In the genomic region with DNA sequence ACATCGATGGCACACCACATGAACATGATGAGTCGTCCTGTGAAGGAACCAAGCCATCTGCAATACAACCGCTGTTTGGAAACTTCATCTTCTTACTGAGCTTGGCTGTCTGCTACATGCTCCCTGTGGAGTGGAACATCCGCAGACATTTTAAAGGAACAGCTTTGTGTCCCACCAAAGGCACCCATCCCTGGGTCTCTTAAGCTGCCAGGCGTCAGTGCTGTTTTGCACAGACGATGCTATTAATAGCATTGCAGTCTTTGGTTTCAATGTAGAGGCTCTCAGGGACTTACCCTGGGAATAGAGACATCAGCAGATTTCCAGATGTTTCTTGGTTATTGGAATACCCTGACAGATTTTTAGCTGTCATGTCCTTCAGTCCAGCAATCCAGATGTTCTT, we compare ENCODE assay signal across 15 mouse cellular contexts. TPM values are rescaled to one million over a fixed set of nuclear protein-coding genes. Genes with fewer than 3 reads are reported as not detected.
A peak's percentile ranks its signal among the peaks of the same experiment; 100 is the strongest.
DNase-seq lines count a peak whose midpoint lies in the region; ATAC-seq and TF ChIP-seq lines count a peak whose summit lies in the region.
"Not testable (repeated sequence)": the region's sequence is repeated elsewhere in the genome, so short reads cannot be mapped to it uniquely, and the experiment has no call there.
"Had no signal": no experiment of that assay in that cellular context is flagged by ENCODE, and none has a peak within 500 bp of the region (broad histone marks: within the 10 kb centered on the region; RNA-seq: fewer than 3 reads in every experiment).

No protein-coding gene starts in this region.

- not testable (repeated sequence) for H3K9me3 ChIP-seq in limb, embryonic 10.5 days (replicated peaks); lung, postnatal 0 days (ENCODE audit: low read length)

- not testable (repeated sequence) for ATAC-seq in lung, postnatal 0 days

- not testable (repeated sequence) for H3K36me3 ChIP-seq in limb, embryonic 10.5 days; lung, postnatal 0 days (ENCODE audit: insufficient read depth, low read length)

- H3K27ac ChIP-seq in gastrocnemius, adult 2 months; limb, embryonic 10.5 days; lung, postnatal 0 days (ENCODE audit: low read length): not testable (repeated sequence)

- peak; percentile 16 for DNase-seq in gastrocnemius, adult 2 months
- peak; percentile 92 for DNase-seq in heart, adult 11 months
- peak; percentile 23 for DNase-seq in limb, embryonic 10.5 days (ENCODE audit: low spot score)
- peak; percentile 5 for DNase-seq in lung, postnatal 0 days (ENCODE audit: low spot score)

- H3K4me2 ChIP-seq in lung, postnatal 0 days (replicated peaks; ENCODE audit: low read depth, low read length) = not testable (repeated sequence)

- TF ChIP-seq CTCF in gastrocnemius, adult 2 months (IDR thresholded peaks at IDR 0.05); lung, postnatal 0 days (IDR thresholded peaks at IDR 0.05): not testable (repeated sequence)

- intact Hi-C loops in gastrocnemius, adult 2 months (cut with DNase I) = not testable (repeated sequence)

- not testable (repeated sequence) for H3K4me3 ChIP-seq in gastrocnemius, adult 2 months; limb, embryonic 10.5 days; lung, postnatal 0 days (ENCODE audit: low read depth, low read length)

- not testable (repeated sequence) for H3K27me3 ChIP-seq in limb, embryonic 10.5 days (ENCODE audit: low read depth, poor library complexity, severe bottlenecking); lung, postnatal 0 days (replicated peaks; ENCODE audit: insufficient read depth, low read length)

- TF ChIP-seq EP300 in lung, postnatal 0 days (IDR thresholded peaks at IDR 0.05) = not testable (repeated sequence)

- H3K9ac ChIP-seq in lung, postnatal 0 days (replicated peaks; ENCODE audit: low read depth) = not testable (repeated sequence)

- 80% methylated on average over 6 of the region's 6 CpGs for WGBS in limb, embryonic 10.5 days
- WGBS in lung, postnatal 0 days = 70% methylated on average over 6 of the region's 6 CpGs

- not testable (repeated sequence) for H3K4me1 ChIP-seq in limb, embryonic 10.5 days; lung, postnatal 0 days (ENCODE audit: insufficient read depth, low read depth, low read length)

RNA-seq across cellular contexts. Expression of a gene that starts 56.9 kb away (rescaled TPM):
- total RNA-seq in gastrocnemius, adult 2 months (2021) = not detected
- polyA plus RNA-seq in limb, embryonic 10.5 days (2016; fragmentation: Nextera tagmentation; extraction: Ambion mirVana) = not detected in 2 replicates
- not detected in 2 replicates for polyA plus RNA-seq in lung, postnatal 0 days (2015; fragmentation: Nextera tagmentation; extraction: Ambion mirVana)
- total RNA-seq: adrenal gland, adult 18-20 months; adrenal gland, postnatal 14 days; CH12.LX; ES-E14; G1E; MEL had no signal
- polyA plus RNA-seq: activated CD4-positive, CD25-positive, alpha-beta regulatory T cell, adult 4 months; brain, embryonic 14.5 days; C2C12; CD4-positive, CD25-positive, alpha-beta regulatory T cell, adult 4 months; G1E; Patski had no signal

Comparison
In these comparisons a context has a peak if more than half of its experiments do, and no peak if none do; other contexts are left out.
1. DNase-seq: peak in every context shown above with its lines; median percentile 92 in heart, adult 11 months; 23 in limb, embryonic 10.5 days; 16 in gastrocnemius, adult 2 months; 5 in lung, postnatal 0 days.